Mouse (Mus musculus): ENCODE measurements around the gene Slc41a1.

Gene Slc41a1

GRCm38 (mm10) chr1:131822856-131823492, 4.3 kb upstream of the Slc41a1 start:
- in situ Hi-C loops (cut with MboI; ENCODE audit: low pct_unique_long_range_greater_than_20kb in 1 of 2, low sequenced_read_pairs in 2 of 2, unreplicated experiment in 1 of 2) = no loop called here

DNA sequence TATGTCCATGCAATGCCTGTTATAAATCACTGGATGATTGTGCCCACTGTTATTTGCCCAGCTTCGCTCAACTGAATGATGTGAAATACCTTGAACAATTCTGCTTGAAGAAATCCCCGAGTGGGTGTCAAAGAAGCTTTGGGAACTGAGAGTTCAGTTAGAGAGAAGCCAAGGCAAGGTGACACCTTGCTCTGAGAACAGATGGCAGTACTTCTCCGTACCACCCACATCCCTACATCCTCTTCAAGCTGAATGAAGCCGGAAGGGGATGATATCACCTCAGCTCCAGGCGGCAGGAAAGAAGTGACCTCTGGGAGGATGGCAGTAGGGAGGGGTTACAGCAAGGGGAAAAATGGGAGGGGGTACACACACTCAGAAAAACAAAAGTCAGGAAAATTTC, 3.7 kb upstream of the Slc41a1 start:
- in situ Hi-C loops (cut with MboI; ENCODE audit: low pct_unique_long_range_greater_than_20kb in 1 of 2, low sequenced_read_pairs in 2 of 2, unreplicated experiment in 1 of 2) = no loop called here

DNA sequence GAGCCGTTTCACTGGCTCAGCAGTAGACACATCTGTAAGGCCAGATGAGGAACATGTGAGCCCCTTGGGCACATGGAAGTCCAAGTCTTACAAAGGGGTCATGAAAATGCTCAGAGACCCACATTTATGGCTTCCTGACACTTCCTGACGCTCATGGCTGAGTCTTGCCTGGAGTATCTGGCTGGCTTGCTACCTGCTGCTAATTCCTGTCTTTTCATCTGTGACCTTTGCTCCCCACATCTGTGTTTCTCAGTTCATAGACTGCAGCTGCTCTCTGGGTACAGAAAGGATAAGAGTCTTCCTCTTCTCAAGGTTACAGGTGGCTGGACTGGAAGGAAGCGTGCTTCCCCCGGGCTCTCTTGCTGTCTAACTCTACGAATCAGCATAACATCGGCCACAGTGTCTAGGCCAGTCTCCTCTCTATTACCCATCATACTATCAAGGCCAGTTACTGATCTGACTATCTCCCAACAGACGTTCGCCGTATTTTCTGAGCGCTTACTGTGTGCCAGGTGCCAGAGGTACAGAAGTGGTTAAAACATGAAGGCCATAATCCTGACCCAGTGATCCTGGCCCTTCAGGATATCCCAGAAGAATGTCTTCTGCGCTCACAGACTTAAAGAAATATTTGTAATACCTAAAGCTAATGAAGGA, 2.6 kb upstream of the Slc41a1 start:
- in situ Hi-C loops (cut with MboI; ENCODE audit: low pct_unique_long_range_greater_than_20kb in 1 of 2, low sequenced_read_pairs in 2 of 2, unreplicated experiment in 1 of 2) = no loop called here

GRCm38 (mm10) chr1:131827787-131828258, 530 bp downstream of the Slc41a1 start:
- in situ Hi-C loops (cut with MboI; ENCODE audit: low pct_unique_long_range_greater_than_20kb in 1 of 2, low sequenced_read_pairs in 2 of 2, unreplicated experiment in 1 of 2) = no loop called here

DNA sequence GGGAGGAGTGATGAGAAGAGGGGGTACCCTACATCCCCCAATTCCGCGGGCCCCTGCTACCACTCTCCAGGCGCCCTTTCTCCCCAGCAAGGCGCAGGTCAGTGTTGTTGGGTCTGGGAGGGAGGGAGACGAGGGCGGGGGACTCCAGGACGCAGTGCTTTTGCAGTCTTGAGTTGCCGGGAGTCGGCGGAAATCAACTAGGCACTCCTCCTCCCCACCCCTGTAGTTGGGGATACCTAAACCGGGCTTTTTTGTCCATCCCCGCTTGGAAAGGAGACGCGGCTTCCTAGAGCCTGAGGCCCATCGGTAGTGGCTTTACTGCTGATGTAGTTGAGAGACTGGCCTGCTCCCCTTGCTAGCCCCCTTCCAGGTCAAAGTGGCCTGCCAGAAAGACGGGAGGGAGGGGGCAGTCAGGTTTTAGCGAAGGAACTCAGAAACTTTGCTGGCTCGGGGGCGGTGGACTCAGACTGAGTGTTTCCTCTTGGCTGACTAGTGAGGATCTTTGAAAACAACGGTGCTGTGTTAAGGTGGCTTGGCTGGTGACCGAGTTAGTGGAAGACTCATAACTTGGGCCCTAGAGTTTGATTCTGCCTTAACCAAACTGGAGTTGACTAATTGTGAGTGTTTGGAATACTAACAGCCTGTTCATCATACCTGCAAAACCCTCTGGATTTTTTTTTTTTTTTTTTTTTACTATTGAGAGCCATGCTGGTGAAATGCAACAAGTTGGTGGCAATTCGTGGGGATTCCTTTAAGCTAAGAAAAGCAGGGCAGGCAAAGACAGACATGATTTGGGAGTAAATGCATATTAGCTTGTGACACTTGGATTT, 1.2 kb downstream of the Slc41a1 start:
- in situ Hi-C loops (cut with MboI; ENCODE audit: low pct_unique_long_range_greater_than_20kb in 1 of 2, low sequenced_read_pairs in 2 of 2, unreplicated experiment in 1 of 2) = no loop called here

GRCm38 (mm10) chr1:131829279-131829678, 2.0 kb downstream of the Slc41a1 start:
- in situ Hi-C loops (cut with MboI; ENCODE audit: low pct_unique_long_range_greater_than_20kb in 1 of 2, low sequenced_read_pairs in 2 of 2, unreplicated experiment in 1 of 2) = no loop called here

DNA sequence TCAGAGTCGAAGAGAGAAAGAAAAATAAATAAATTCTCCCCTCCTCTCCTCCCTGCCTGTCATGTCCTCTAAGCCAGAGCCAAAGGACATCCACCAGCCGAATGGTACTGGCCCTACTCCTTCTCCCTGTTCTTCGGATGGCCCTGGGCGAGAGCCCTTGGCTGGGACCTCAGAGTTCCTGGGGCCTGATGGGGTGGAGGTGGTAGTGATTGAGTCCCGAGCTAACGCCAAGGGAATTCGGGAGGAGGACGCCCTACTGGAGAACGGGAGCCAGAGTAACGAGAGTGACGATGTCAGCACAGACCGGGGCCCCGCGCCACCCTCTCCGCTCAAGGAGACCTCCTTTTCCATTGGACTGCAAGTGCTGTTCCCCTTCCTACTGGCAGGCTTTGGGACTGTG, 3.3 kb downstream of the Slc41a1 start:
- in situ Hi-C loops (cut with MboI; ENCODE audit: low pct_unique_long_range_greater_than_20kb in 1 of 2, low sequenced_read_pairs in 2 of 2, unreplicated experiment in 1 of 2) = no loop called here

GRCm38 (mm10) chr1:131830971-131831641, 3.8 kb downstream of the Slc41a1 start:
- in situ Hi-C loops (cut with MboI; ENCODE audit: low pct_unique_long_range_greater_than_20kb in 1 of 2, low sequenced_read_pairs in 2 of 2, unreplicated experiment in 1 of 2) = no loop called here

DNA sequence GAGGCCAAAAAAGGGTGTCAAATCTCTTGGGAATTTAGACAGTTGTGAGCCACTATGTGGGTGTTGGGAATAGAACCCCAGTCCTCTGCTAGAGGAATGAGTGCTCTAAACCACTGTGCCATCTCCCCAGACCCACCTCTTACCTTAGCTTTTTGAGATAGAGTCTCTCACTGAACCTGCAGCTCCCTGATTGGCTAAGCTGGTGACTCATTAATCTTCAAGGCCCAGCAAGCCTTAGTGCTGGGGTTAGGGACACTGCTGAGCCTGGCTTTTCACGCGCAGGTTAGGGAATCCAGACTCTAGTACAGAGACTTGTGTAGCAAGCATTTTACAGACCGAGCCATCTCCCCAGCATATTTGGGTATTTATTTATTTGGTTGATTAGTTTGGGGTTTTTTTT, 9.7 kb downstream of the Slc41a1 start:
- in situ Hi-C loops (cut with MboI; ENCODE audit: low pct_unique_long_range_greater_than_20kb in 1 of 2, low sequenced_read_pairs in 2 of 2, unreplicated experiment in 1 of 2) = no loop called here

DNA sequence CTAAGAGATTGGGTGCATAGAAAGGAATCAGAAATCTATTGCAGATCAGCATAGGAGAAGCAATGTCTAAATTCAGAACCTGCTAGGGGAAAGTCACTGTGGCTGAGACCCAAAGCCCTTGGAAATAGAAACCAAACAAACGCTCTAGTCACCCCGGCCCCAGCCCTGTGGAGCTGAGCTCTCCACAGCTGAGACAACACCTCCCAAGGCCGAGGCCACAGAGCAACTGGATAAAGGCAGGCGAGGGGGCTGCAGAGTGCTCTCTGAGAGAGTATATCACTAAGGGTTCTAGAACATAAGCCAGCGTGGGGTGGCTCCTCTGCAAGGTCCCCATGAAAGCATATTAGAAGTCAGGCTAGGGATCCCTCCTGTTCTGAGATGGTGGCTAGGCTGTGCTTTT, 11.2 kb downstream of the Slc41a1 start:
- in situ Hi-C loops (cut with MboI; ENCODE audit: low pct_unique_long_range_greater_than_20kb in 1 of 2, low sequenced_read_pairs in 2 of 2, unreplicated experiment in 1 of 2) = no loop called here

DNA sequence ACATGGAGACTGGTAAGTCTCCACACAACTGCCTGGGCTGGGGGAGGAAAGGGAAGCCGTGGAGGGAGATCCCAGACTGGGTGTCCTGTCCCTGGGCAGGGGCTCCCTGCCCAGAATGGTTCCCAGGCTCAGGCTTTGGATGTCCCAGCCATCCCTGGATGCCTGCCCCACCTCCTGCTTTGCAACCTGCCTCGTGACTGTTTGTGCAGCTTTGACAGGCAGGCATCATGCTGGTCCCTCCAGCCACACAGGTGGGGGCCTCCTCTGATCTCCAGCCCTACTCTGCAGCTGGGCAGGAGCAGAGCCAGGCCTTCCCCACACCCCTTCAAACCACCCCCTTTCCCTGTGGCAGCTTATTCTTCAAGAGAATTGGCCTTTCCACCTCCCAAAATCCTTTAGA, 12.0 kb downstream of the Slc41a1 start:
- in situ Hi-C loops (cut with MboI; ENCODE audit: low pct_unique_long_range_greater_than_20kb in 1 of 2, low sequenced_read_pairs in 2 of 2, unreplicated experiment in 1 of 2) = no loop called here

- in situ Hi-C loops (cut with MboI; ENCODE audit: low pct_unique_long_range_greater_than_20kb in 1 of 2, low sequenced_read_pairs in 2 of 2, unreplicated experiment in 1 of 2) = no loop called here
These were observed 14.9 kb downstream of the Slc41a1 start for GRCm38 (mm10) chr1:131842221-131842620.

GRCm38 (mm10) chr1:131843758-131844157, 16.5 kb downstream of the Slc41a1 start:
- in situ Hi-C loops (cut with MboI; ENCODE audit: low pct_unique_long_range_greater_than_20kb in 1 of 2, low sequenced_read_pairs in 2 of 2, unreplicated experiment in 1 of 2) = no loop called here

- in situ Hi-C loops (cut with MboI; ENCODE audit: low pct_unique_long_range_greater_than_20kb in 1 of 2, low sequenced_read_pairs in 2 of 2, unreplicated experiment in 1 of 2) = no loop called here
These were observed 17.6 kb downstream of the Slc41a1 start for GRCm38 (mm10) chr1:131844883-131845282.

DNA sequence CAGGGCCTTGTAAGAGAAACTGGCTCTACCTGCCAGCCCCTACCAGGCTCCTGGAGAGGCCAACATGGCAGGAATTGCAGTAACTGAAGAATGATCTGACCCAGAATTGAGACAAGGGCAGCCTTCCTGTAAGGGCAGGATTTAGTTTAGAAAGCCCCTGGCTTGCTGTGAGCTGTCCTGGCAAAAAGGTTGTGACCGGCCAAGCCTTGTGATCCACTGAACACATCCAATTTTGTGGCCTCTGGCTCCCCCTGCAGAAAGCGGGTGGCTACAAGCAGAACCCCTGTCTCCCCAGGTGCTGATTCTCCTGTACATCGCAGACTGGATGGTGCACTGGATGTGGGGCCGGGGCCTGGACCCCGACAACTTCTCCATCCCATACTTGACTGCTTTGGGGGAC, 19.0 kb downstream of the Slc41a1 start:
- in situ Hi-C loops (cut with MboI; ENCODE audit: low pct_unique_long_range_greater_than_20kb in 1 of 2, low sequenced_read_pairs in 2 of 2, unreplicated experiment in 1 of 2) = no loop called here

DNA sequence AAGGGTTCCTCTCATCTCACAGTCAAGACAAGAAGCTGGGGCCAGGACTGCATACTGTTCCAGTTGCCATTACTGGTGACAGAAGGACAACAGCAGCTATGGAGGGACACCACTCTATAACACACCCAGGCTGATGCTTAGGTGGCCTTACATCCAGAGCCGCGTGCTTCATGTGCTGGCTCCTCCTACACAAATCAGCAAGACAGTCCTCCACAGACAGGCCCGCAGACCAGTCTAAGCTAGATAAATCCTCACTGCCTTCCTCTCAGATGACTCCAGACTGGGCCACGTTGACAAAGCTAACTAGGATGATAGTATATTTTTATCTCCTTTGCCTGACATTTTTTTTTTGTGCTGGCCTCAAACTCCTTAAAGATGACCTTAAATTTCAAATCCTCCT, 34.5 kb downstream of the Slc41a1 start:
- in situ Hi-C loops (cut with MboI; ENCODE audit: low pct_unique_long_range_greater_than_20kb in 1 of 2, low sequenced_read_pairs in 2 of 2, unreplicated experiment in 1 of 2) = no loop called here

- in situ Hi-C loops (cut with MboI; ENCODE audit: low pct_unique_long_range_greater_than_20kb in 1 of 2, low sequenced_read_pairs in 2 of 2, unreplicated experiment in 1 of 2) = no loop called here
These were observed 38.3 kb downstream of the Slc41a1 start for GRCm38 (mm10) chr1:131865596-131865995.

DNA sequence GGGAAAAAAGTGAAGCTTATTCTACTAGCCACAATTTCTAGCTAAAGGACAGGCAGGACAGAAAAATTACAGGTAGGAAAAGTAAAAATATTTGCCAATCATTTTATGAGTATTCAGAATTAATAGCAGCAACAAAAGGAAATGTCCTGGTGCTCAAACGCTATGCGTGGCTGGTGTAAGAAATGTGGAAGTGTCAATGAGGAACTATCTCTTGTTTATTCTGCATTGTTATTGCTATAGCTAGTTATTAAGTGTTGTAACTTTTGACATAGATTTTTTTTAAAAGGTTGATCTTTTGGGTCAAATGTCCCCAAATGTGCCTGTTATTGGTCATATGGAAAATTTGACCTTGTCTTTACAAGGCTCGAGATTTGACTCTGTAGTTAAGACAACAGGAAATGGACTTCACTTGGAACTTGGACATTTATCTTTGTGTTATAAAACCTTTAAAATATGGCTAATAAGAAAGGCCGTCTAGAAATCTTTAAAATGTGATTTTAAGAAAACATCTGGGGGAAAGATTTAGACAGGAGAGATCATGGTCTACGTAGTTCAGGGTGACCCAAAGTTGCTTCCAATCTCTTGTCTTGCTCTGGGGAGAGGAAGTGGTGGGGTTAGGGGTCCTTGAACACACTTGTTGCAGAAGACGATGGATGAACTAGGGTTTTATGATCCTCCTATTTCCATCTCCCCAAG, 39.2 kb downstream of the Slc41a1 start:
- in situ Hi-C loops (cut with MboI; ENCODE audit: low pct_unique_long_range_greater_than_20kb in 1 of 2, low sequenced_read_pairs in 2 of 2, unreplicated experiment in 1 of 2) = no loop called here

Measured in mouse embryonic stem cell (cell line).